Mouse (Mus musculus): ENCODE data around the gene Wdfy4.

Wdfy4 gene

DNA sequence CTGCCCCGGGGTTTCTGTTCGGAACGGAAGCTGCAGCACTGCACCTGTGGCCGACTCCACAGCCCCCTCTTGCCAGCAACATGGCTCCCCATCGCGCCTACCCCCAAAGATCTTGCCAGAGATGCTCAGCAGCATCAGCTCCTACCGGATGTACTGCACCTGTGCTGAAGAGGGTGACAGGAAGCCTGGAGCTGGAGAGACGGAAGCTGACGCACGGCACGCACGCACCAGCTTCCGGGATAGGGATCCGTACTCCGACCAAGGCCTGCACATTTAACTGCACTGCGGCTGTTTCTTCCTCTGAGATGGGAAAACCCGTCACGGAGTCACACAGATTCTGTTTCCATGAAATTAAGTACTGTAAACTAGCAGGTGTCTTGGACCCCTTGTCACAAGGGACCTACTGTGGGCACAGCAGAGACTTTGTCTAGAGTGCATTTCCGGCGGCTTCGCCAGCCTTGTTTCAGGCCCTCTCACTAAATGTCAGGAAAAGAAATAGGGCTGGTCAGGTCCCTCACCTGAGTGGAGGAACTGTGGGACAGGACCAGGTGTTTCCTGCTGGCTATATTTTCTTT, 4.6 kb upstream of the Wdfy4 start:
- DNase-seq = no peak

DNA sequence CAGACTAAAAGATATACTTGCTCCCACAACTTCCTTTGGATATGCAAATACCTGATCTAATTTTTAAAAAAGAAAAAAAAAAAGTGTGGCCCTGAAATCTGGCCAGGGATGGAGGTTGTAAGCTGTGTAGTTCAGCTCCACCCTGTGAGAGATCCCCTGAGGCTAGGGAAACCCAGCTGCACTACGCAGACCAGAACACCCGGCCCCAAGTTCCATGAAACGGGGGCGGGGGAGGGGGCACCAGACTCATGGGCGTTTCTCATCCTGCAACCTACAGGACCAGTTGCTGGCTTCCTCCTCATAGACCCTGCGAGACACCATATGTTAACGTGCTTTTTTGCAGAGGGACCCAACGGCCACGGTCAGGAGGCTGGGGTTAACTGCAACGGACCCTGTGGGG, 3.9 kb upstream of the Wdfy4 start:
- DNase-seq = no peak

DNA sequence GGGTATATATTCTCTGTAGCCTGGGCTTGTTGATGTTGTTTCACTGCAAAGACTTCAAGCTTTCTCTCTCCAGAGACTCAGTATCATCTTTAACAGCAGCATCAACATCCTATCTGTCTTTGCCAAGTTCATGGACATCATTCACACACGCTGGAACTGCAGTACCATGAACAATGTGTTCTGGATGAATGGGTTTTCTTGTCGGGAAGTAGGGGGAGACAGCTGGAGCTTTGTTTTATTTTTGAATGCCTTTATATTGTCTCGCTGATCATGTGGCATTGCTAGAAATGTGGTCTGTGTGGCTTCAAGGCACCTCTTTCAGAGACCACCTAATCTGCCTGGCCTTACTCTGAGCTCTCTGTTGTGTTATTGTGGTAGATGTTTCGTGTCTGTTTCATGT, 1.9 kb upstream of the Wdfy4 start:
- peak; percentile 26 for DNase-seq

DNA sequence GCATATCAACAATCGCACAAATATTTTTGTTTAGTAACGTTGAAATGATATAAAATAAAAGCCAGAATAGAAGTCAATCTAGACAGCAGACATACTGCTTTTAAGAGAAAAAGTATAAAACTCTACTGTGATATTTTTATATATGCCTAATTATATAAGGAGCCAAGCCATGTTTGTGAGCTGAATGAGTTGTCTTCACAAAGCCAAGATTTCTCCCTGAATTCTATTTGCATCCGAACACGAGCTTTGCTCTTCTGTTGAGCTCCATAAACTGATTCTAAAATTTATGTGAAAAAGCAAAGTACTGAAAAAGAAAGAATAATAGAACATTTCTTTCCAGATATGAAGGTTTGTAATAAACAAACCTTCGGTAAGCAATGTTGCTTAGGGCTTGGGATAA, 5.2 kb downstream of the Wdfy4 start:
- DNase-seq = no peak

DNA sequence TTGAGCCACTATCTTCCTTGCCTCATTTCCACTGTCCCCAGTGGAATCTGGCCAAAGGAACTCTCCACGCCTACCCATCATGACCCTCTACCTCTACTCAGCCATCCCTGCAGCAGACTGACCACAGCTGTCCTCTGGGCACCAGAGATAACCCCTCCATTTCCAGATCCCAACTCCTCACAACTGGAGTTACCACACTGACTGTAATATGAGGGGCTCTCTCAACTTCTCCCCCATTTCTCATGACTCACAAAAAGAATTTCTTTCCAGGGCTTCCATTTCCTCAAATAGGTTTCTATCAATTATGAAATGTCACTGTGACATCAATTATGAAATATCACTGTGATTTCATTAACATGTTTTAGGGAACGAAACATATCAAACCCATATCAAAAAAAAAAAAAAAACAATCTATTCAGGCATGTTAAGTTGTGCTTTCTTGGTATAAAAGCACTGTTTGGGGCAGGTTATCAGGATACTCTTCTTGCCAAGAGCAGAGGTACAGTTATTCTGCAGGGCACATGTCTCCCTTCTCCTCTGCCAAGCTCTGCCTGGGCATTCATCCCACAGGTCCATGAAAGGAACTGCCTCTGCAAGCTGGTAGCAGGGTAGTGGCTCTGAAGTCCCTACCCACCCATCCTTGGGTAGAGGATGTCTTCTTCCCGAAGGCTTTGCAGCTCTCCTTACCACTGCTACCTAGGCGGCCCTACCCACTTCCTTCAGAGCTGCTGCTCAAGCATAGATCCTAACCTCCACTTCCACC, 10.1 kb downstream of the Wdfy4 start:
- no peak for DNase-seq

DNA sequence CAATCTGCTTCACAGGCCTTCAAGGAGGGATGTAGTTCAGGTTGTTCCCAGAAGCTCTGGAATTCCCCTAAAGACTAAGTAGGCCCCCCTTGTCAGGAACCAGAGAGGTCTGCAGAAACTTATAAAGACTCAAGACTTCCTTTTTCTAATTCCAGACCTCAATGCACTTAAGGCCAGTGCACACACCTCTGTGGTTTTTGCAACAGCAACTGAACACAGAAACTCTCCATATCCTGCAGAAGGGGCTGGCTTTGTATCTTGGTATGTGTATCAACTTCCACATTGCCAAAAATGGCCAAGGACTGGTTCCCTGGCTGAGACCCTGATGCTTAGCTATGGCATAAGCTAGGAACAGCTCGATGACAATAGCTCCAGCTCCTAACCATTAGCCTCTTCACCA, 13.4 kb downstream of the Wdfy4 start:
- DNase-seq = no peak

DNA sequence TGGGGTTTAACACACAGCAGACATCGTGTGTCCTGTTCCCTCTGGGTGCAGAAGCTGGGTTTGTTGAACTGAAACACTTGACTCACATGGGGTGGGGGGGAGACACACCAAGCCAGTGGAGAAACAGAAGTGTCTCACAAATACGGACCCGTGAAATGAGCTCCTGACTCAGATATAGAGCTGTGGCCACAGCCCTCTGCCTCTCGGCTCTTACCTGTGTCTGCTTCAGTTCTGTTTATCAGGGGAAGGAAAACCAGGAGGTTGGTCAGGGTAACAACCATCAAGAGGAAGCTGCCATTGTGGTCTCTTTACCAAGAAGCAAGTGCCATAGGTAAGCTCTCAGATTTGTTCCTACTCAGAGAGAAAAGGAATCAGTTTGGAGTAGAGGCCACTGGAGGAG, 16.6 kb downstream of the Wdfy4 start:
- no peak for DNase-seq

DNA sequence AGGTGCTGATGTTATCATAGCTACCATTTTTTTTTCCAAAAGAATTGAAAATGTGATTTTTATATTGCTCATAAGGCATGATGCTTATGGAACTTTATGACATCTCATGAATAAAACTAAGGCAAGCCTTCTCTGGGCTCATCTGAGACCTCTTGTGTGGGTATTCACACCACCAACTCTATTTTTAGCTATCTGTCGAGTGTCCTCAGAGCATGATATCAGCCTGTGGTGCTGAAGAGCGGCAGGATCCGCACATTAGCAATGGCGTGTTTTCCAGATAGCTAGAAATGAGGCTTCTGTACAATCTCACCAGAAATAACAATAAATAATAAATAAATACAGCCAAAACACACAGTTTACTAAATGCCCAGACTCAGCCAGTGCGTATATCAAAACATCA, 23.1 kb downstream of the Wdfy4 start:
- DNase-seq = no peak

DNA sequence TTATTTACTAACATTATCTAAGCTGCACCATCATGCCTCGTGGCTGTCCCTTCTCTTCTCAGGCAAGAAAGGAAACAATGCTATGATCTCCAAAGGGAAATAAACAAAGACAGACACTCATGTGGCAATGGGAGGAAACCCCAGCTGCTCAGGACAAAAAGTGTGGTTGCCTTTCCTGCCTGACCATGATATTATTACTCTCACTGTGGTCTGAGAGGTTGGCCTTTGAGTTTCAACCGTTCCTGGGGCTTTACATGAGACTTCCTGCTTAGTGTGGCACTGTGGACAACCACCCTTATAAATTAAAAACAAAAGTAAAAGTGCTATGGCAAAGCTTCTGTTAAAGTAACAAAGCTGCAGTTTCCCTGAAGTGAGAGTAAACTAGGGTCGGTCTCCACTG, 27.0 kb downstream of the Wdfy4 start:
- no peak for DNase-seq

DNA sequence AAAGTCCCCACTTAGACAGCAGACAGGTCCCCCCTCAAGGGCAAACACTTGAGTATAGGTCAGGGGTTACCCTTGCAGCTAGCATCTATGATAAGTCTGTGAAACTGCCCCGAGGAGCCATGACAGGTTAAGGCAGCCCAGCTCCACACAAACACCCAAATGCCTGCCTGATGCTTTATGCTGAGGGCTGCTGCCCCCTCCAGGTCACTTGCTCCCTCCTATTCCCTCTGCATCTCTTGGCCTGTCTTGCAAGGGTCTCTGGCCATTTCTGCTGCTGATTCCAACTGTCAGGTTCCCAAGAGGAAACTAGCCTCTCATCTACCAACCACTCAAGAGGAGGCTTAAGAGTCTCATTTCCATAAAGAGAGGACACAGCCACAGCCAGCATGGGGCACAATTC, 32.4 kb downstream of the Wdfy4 start:
- DNase-seq = no peak

DNA sequence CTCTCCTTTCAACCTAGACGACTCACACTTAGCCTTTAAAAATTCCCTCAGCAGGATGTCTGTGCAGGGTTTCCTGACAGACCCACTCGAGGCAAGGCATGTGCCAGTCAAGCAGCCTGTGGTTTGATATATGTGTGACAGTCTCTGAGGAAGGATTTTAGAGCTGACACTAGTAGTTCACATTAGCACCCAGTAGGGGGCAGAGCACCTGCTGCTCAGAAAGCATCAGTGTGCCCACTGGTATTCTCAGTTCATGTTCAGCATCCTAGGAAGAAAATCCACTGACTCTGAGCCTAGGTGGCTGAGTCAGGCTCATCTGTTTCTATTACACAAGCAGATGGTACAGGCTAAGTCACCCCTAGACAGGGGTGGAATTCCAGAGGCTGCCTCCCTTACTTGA, 39.0 kb downstream of the Wdfy4 start:
- DNase-seq = no peak

DNA sequence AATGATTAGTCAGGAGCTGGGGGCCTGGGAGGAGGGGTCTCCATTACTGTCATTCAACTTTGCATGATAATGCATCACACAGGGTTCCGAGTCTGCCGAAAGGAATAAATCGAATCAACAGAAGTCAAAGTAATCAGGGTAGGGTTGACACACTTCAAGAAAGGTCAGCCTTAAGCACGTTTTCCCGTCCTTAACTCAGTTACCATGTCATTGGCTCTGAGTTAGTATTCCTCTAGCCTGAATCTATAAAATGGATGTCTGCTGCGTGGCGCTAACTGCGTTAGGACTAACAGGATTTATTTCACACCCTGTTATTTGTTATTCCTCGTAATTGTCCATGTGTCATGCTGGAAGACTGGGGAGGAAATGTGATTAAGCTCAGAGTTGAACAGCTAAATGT, 48.5 kb downstream of the Wdfy4 start:
- DNase-seq = no peak

DNA sequence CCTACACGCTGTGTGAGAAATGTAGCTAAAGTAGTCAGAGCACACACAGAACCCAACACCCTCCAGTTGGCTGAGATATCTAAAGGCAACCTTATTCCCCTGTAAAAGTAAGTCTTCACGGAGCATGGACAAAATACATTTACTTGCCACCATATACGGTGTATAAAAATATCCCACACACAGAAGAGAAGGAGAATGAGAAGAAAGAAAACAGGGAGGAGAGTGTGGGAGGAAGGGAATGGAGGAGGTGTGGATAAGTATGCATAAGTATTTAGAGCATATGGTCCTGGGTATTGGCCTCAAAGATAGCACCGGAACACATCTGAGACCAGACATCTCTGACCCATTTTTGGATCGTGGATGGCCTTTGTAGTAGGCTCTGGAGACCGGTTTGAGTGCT, 50.1 kb downstream of the Wdfy4 start:
- no peak for DNase-seq

DNA sequence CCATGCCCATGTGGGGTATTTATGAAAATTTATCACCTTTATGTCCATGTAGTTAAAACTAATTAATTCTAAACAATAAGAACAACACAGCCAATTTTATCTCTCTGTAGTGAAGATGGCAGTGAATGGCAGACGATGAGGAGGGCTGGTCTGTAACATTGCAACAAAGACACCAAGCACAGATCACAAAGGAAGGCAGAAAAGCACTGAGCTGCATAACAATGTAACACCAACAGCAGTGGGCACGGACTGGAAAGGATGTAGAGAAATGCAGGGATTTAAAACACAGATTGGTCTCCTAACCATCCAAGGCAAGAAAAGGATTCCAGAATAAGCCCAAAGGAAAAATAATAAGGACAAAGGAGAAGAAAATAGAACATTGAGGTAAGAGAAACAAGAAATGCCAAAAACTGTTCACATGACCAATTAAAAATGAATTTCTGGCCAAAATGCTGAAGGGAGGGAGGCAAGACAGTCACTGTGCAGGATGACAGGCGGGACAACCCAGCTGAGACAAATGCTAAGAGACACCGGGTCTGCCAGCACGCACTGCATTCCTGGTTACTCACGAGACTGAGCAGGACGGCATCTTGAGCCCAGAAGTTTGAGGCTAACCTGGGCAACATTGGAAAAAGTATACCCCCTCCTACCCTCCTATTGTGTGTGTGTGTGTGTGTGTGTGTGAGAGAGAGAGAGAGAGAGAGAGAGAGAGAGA, 54.1 kb downstream of the Wdfy4 start:
- DNase-seq = no peak

DNA sequence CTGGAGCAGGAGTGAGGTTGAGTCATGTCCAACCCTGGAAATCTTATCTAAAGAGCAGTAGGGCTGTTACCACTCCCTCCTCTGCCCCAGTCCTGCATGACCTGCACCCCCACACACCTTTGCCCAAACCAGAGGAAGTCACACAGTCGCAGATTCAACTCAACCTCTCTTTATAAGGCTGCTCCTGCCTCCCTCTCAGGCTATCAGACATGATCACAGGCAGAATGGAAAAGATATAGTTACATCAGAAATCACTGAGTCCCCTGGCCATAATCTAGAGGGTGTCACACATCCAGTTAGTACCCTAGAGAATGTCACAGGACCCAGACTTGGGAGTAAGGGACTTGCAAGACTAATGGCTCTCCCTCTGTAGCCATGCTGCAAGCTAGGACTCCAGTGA, 68.7 kb downstream of the Wdfy4 start:
- no peak for DNase-seq

DNA sequence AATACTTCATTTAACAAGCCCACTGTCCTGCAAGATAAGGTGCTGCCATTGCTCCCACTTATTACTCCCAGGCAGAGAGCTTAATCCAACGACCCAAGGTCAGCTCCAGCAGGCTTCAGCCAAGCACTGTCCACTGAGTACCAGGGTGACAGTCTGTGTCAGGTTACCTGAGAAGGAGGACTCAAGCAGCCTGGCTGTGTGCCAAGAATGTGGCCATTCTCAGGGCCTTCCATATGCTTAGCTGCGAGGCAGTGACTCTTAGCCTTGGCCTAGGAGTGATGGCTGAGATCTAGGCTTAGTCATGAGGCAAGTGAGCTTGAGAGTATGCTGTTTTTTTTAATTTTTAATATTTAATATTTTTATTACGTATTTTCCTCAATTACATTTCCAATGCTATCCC, 80.5 kb downstream of the Wdfy4 start:
- DNase-seq = no peak

DNA sequence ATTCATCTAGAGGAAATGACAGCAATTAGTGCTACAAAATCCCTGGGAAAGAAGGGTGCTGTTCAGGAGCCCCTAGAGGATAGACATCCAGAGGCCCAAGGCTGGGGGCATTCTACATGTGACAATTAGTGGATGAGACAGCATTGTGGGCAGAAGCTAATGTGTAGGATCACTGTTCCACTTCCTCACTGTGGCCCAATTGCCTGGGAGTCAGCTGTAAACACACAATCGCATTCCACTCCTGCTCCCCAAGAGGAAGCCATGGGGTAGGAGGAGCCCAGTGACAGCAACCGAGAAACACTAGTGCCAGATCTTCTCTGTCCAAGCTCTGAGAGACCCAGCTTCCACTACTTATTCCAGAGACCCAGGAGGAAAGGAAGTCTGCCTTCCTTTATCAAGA, 83.7 kb downstream of the Wdfy4 start:
- DNase-seq = no peak

DNA sequence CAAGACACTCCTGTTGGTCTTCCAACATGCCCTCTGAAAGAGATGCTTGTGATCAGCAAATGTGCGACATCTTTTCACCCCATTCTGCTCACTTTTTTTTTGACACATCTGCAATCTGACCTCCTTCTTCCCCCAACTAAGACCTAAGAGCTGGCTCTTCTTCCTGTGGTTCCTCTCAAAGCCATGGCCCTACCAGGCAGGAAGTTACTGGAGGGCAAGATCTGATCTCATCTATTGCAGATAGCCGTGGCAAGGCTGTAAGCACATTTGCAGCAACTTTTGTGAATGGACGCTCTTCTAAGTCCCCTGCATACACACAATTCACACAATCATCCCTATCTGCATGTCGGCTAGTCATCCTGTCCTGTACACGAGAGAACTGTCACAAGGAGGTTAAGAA, 85.4 kb downstream of the Wdfy4 start:
- DNase-seq = no peak

DNA sequence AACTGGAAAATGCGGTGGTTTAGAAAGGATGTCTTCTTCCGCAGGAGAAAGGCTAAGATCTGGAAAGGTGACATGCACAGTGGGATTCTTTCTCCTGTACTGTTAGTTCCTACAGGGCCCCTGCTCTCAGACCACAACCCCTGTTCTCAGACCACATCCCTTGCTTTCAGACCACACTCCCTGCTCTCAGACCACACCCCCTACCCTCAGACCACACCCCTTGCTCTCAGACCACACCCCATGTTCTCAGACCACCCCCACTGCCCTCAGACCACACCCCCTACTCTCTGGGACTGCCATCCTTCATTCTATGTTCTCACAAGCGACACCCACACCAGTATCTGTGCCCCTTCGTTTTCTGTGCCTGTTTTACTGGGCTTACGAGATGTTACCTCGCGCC, 86.2 kb downstream of the Wdfy4 start:
- no peak for DNase-seq

DNA sequence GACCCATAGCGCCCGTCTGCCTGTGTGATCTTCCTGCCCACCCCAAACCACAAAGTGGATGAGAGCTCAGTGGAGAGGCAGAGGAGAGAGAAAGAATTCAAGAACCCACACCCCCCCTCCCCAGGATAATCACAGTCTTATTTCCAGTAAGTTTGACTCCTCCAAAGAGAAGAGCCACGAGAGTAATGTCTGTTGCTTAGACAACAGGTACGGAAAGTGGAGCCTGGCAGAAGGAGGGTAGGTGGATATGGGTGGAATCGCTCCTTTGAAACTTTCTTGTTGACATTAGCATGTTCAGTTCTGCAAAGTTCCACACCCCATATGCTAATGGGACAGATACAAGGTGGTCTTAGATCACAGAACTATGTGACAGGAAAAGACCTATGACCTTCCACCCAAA, 88.8 kb downstream of the Wdfy4 start:
- DNase-seq = no peak

DNA sequence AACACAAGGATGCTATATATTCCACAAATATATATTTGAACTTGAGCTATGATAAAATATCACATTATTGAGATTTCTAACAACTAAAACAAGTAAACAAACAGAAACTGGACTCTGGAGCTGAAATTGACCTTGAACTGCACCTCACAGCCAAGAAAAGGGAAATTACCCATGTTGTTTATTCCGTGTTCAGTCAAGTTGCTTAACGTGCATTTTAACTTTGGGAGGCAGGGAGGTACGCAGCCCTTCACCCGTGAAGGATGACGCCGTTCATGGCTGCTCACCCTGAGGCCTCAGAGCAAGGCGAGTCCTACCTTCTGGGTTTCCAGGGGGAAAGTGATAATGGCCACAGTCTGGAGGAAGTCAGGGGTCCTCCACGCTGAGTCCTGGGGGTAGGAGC, 102.0 kb downstream of the Wdfy4 start:
- no peak for DNase-seq

DNA sequence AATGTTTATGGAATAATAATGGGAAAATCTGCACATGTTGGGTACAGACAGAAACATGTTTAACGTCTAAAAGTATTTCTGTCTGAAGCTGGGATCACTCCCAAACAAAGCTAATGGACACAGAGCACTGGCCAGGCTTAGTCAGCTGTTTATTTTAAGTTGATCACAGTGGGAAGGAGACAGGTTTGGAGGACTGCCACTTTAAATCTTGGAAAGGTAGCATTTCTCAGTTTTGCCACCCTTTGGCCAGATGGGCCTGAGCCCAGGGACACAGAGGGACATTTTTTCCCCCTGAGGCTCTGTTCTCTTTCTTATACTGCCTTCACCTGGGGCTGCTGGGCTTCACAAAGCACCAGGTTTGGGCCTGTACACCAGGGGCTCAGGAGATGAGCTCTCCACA, 103.0 kb downstream of the Wdfy4 start:
- DNase-seq = no peak

DNA sequence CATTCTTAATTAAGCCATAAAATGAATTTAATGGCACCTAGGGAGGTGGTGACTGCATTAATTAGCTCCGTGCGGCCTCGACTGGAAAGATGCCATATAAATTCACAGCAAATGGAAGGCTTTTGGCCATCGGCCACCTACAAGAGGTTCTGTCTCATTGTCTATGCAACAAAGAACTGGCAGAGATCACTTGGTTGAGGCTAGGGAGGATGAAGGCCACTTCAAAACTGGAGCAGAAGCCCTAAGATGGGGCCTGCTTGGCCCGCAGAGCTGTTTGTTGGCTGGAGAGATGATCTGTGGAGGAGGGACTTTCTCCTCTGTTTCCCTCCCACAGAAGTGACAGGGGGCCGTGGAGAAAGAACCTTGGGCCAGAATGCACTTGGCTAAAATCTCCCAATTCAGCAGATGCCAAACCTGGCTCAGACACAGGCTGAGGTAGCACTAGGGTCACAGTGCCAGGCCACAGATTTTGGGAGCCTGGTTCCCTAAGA, 103.9 kb downstream of the Wdfy4 start:
- DNase-seq = no peak

DNA sequence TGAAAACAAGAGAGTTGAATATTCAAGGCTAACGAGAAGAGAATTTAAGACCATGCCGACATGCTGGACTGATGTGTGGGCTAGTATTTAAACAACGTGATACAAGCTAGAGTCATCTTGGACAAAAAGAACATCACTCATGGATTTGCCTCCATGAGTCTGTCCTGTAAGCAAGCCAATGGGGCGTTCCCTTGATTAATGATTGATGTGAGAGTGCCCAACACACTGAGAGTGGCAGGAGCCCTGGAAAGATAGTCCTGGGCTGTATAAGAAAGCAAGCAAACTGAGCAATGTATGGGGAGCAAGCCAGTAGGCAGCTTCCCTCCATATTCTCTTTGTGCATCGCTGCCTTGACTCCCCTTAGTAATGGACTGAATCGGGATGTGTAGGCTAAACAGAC, 106.7 kb downstream of the Wdfy4 start:
- DNase-seq = no peak

All from layer of hippocampus, adult 9-11 months (tissue).